Mouse (Mus musculus) small intestine, adult 2 months (tissue): ENCODE data around the gene Uxs1.

Experiments
- CTCF ChIP-seq: fragments of 200-500 bp; IDR thresholded peaks from 2 replicates; pipeline ENCODE4 v1.5.1; 2012; ENCODE audit warnings: low read depth, mild to moderate bottlenecking, control low read depth, inconsistent platforms, low read length, moderate library complexity, mixed read lengths; ENCODE audit not compliant: insufficient replicate concordance, insufficient read length; ENCODE audit errors: extremely low read depth
- POLR2A ChIP-seq: fragments of 200-500 bp; IDR thresholded peaks from 2 replicates; pipeline ENCODE4 v1.6.1; 2012; ENCODE audit warnings: low read depth, mild to moderate bottlenecking, control low read depth, inconsistent platforms, low read length, moderate library complexity

- no peak for TF ChIP-seq POLR2A
- no peak for TF ChIP-seq CTCF
These were observed 40.9 kb downstream of the Uxs1 start for GRCm38 (mm10) chr1:43786711-43787110.
